Mouse (Mus musculus): ENCODE measurements around the gene Apbb1ip. TPM values are rescaled to one million over a fixed set of nuclear protein-coding genes. Genes with fewer than 3 reads are reported as not detected.
"Not testable (repeated sequence)": the region's sequence is repeated elsewhere in the genome, so short reads cannot be mapped to it uniquely, and the experiment has no call there.

Apbb1ip gene
- polyA plus RNA-seq, 1 experiment from 2014 or later = 4.5 TPM

GRCm38 (mm10) chr2:22874628-22875027 lies 100.7 kb downstream of the Apbb1ip start:
- H3K4me2 ChIP-seq (ENCODE audit: low read depth, low read length) = no peak overlapping the region
- 47% methylated on average over 10 of the region's 10 CpGs for WGBS
- no peaks in the 10 kb centered on the region for H3K9me3 ChIP-seq (replicated peaks; ENCODE audit: control insufficient read depth, low read length)
- no peak overlapping the region for H3K4me3 ChIP-seq (ENCODE audit: low read length)
- H3K9ac ChIP-seq (ENCODE audit: low read length) = no peak overlapping the region
- no peak overlapping the region for H3K27ac ChIP-seq (ENCODE audit: low read length)
- H3K4me1 ChIP-seq (ENCODE audit: control insufficient read depth, insufficient read depth, low read length) = no peaks in the 10 kb centered on the region
- no peaks in the 10 kb centered on the region for H3K36me3 ChIP-seq (ENCODE audit: control insufficient read depth, insufficient read depth)
- ATAC-seq (replicated peaks; ENCODE audit: extremely low read depth, insufficient read depth, low FRiP score) = no peak
- H3K27me3 ChIP-seq (ENCODE audit: control insufficient read depth, insufficient read depth, low read length) = no peaks in the 10 kb centered on the region

- no peak for ATAC-seq (replicated peaks; ENCODE audit: extremely low read depth, insufficient read depth, low FRiP score)
- Histone ChIP-seq H3K27me3 (ENCODE audit: control insufficient read depth, insufficient read depth, low read length) (no peaks in the 10 kb centered on the region), H3K9ac (ENCODE audit: low read length) (no peak overlapping the region), H3K9me3 (replicated peaks; ENCODE audit: control insufficient read depth, low read length) (no peaks in the 10 kb centered on the region), H3K4me3 (ENCODE audit: low read length) (no peak overlapping the region), H3K27ac (ENCODE audit: low read length) (no peak overlapping the region), H3K36me3 (ENCODE audit: control insufficient read depth, insufficient read depth) (no peaks in the 10 kb centered on the region), H3K4me1 (ENCODE audit: control insufficient read depth, insufficient read depth, low read length) (no peaks in the 10 kb centered on the region), H3K4me2 (ENCODE audit: low read depth, low read length) (no peak overlapping the region)
- WGBS = 82% methylated on average over 3 of the region's 3 CpGs
Measured at GRCm38 (mm10) chr2:22876614-22877013, 102.7 kb downstream of the Apbb1ip start.

- Histone ChIP-seq H3K4me3 (ENCODE audit: low read length) (no peak overlapping the region), H3K4me1 (ENCODE audit: control insufficient read depth, insufficient read depth, low read length) (no peaks in the 10 kb centered on the region), H3K27me3 (ENCODE audit: control insufficient read depth, insufficient read depth, low read length) (no peaks in the 10 kb centered on the region), H3K9me3 (replicated peaks; ENCODE audit: control insufficient read depth, low read length) (no peaks in the 10 kb centered on the region), H3K27ac (ENCODE audit: low read length) (no peak overlapping the region), H3K9ac (ENCODE audit: low read length) (no peak overlapping the region), H3K4me2 (ENCODE audit: low read depth, low read length) (no peak overlapping the region), H3K36me3 (ENCODE audit: control insufficient read depth, insufficient read depth) (no peaks in the 10 kb centered on the region)
- WGBS = 27% methylated on average over 1 of the region's 1 CpGs
- ATAC-seq (replicated peaks; ENCODE audit: extremely low read depth, insufficient read depth, low FRiP score) = no peak
Measured at GRCm38 (mm10) chr2:22878781-22879180, 104.9 kb downstream of the Apbb1ip start.

- H3K27ac ChIP-seq (ENCODE audit: low read length) = not testable (repeated sequence)
Measured at GRCm38 (mm10) chr2:22880726-22881125, 106.8 kb downstream of the Apbb1ip start.

GRCm38 (mm10) chr2:22894932-22895281 lies 121.0 kb downstream of the Apbb1ip start:
- no peaks in the 10 kb centered on the region for H3K27me3 ChIP-seq (ENCODE audit: control insufficient read depth, insufficient read depth, low read length)
- ATAC-seq (replicated peaks; ENCODE audit: extremely low read depth, insufficient read depth, low FRiP score) = no peak; the same call in 1 of the 2 replicates
- H3K4me2 ChIP-seq (ENCODE audit: low read depth, low read length) = peak overlapping the region; percentile 67
- no peaks in the 10 kb centered on the region for H3K9me3 ChIP-seq (replicated peaks; ENCODE audit: control insufficient read depth, low read length)
- peak overlapping the region; percentile 83 for H3K9ac ChIP-seq (ENCODE audit: low read length)
- peak overlapping the region; percentile 85 for H3K4me3 ChIP-seq (ENCODE audit: low read length)
- WGBS = 24% methylated on average over 9 of the region's 9 CpGs
- peak overlapping the region; percentile 87 for H3K27ac ChIP-seq (ENCODE audit: low read length)
- no peaks in the 10 kb centered on the region for H3K36me3 ChIP-seq (ENCODE audit: control insufficient read depth, insufficient read depth)
- H3K4me1 ChIP-seq (ENCODE audit: control insufficient read depth, insufficient read depth, low read length) = peaks cover 10% of the 10 kb centered on the region

More at GRCm38 (mm10) chr2:22880726-22881125, 106.8 kb downstream of the Apbb1ip start:
- not testable (repeated sequence) for ATAC-seq (replicated peaks; ENCODE audit: extremely low read depth, insufficient read depth, low FRiP score); H3K9me3 ChIP-seq (replicated peaks; ENCODE audit: control insufficient read depth, low read length); H3K4me1 ChIP-seq (ENCODE audit: control insufficient read depth, insufficient read depth, low read length); H3K4me2 ChIP-seq (ENCODE audit: low read depth, low read length); H3K27me3 ChIP-seq (ENCODE audit: control insufficient read depth, insufficient read depth, low read length); H3K4me3 ChIP-seq (ENCODE audit: low read length); H3K36me3 ChIP-seq (ENCODE audit: control insufficient read depth, insufficient read depth); H3K9ac ChIP-seq (ENCODE audit: low read length)
- WGBS = 77% methylated on average over 3 of the region's 3 CpGs

GRCm38 (mm10) chr2:22895282-22896273 lies 121.7 kb downstream of the Apbb1ip start, which contains the start of gene Pdss1:
TSS of gene Pdss1 (plus strand) at chr2:22895522.
- under 1% methylated on average over 81 of the region's 81 CpGs for WGBS
- peaks cover 10% of the 10 kb centered on the region for H3K4me1 ChIP-seq (ENCODE audit: control insufficient read depth, insufficient read depth, low read length)

GRCm38 (mm10) chr2:22903947-22904346 lies 130.1 kb downstream of the Apbb1ip start:
- WGBS = 49% methylated on average over 3 of the region's 3 CpGs
- H3K4me3 ChIP-seq (ENCODE audit: low read length) = no peak overlapping the region
- H3K4me1 ChIP-seq (ENCODE audit: control insufficient read depth, insufficient read depth, low read length) = no peaks in the 10 kb centered on the region
- H3K27ac ChIP-seq (ENCODE audit: low read length) = no peak overlapping the region
- H3K9ac ChIP-seq (ENCODE audit: low read length) = no peak overlapping the region
- no peak overlapping the region for H3K4me2 ChIP-seq (ENCODE audit: low read depth, low read length)
- ATAC-seq (replicated peaks; ENCODE audit: extremely low read depth, insufficient read depth, low FRiP score) = no peak
- peaks cover 36% of the 10 kb centered on the region for H3K36me3 ChIP-seq (ENCODE audit: control insufficient read depth, insufficient read depth)
- no peaks in the 10 kb centered on the region for H3K9me3 ChIP-seq (replicated peaks; ENCODE audit: control insufficient read depth, low read length)
- H3K27me3 ChIP-seq (ENCODE audit: control insufficient read depth, insufficient read depth, low read length) = no peaks in the 10 kb centered on the region

More at GRCm38 (mm10) chr2:22895282-22896273, 121.7 kb downstream of the Apbb1ip start, which contains the start of gene Pdss1:
- Histone ChIP-seq H3K27me3 (ENCODE audit: control insufficient read depth, insufficient read depth, low read length) (no peaks in the 10 kb centered on the region), H3K36me3 (ENCODE audit: control insufficient read depth, insufficient read depth) (no peaks in the 10 kb centered on the region), H3K9me3 (replicated peaks; ENCODE audit: control insufficient read depth, low read length) (no peaks in the 10 kb centered on the region), H3K4me2 (ENCODE audit: low read depth, low read length) (peak within 1 kb of the TSS; percentile 67), H3K9ac (ENCODE audit: low read length) (peak within 1 kb of the TSS; percentile 83), H3K4me3 (ENCODE audit: low read length) (peak within 1 kb of the TSS; percentile 85), H3K27ac (ENCODE audit: low read length) (peak within 1 kb of the TSS; percentile 87)
- ATAC-seq (replicated peaks; ENCODE audit: extremely low read depth, insufficient read depth, low FRiP score) = peak; percentile 99

- Histone ChIP-seq H3K9me3 (replicated peaks; ENCODE audit: control insufficient read depth, low read length) (no peaks in the 10 kb centered on the region), H3K4me3 (ENCODE audit: low read length) (no peak overlapping the region), H3K9ac (ENCODE audit: low read length) (no peak overlapping the region), H3K4me1 (ENCODE audit: control insufficient read depth, insufficient read depth, low read length) (no peaks in the 10 kb centered on the region), H3K27ac (ENCODE audit: low read length) (no peak overlapping the region), H3K36me3 (ENCODE audit: control insufficient read depth, insufficient read depth) (peaks cover 32% of the 10 kb centered on the region), H3K27me3 (ENCODE audit: control insufficient read depth, insufficient read depth, low read length) (no peaks in the 10 kb centered on the region), H3K4me2 (ENCODE audit: low read depth, low read length) (no peak overlapping the region)
- WGBS = 88% methylated on average over 3 of the region's 3 CpGs
- no peak for ATAC-seq (replicated peaks; ENCODE audit: extremely low read depth, insufficient read depth, low FRiP score)
Measured at GRCm38 (mm10) chr2:22914421-22914820, 140.5 kb downstream of the Apbb1ip start.

- no peak overlapping the region for H3K27ac ChIP-seq (ENCODE audit: low read length)
- H3K4me3 ChIP-seq (ENCODE audit: low read length) = no peak overlapping the region
- no peaks in the 10 kb centered on the region for H3K4me1 ChIP-seq (ENCODE audit: control insufficient read depth, insufficient read depth, low read length)
- 78% methylated on average over 2 of the region's 2 CpGs for WGBS
- H3K27me3 ChIP-seq (ENCODE audit: control insufficient read depth, insufficient read depth, low read length) = no peaks in the 10 kb centered on the region
- no peaks in the 10 kb centered on the region for H3K9me3 ChIP-seq (replicated peaks; ENCODE audit: control insufficient read depth, low read length)
- ATAC-seq (replicated peaks; ENCODE audit: extremely low read depth, insufficient read depth, low FRiP score) = no peak
- H3K36me3 ChIP-seq (ENCODE audit: control insufficient read depth, insufficient read depth) = peaks cover 19% of the 10 kb centered on the region
- no peak overlapping the region for H3K9ac ChIP-seq (ENCODE audit: low read length)
- no peak overlapping the region for H3K4me2 ChIP-seq (ENCODE audit: low read depth, low read length)
Measured at GRCm38 (mm10) chr2:22918651-22919050, 144.8 kb downstream of the Apbb1ip start.

Data from heart, embryonic 16.5 days (tissue).